Mouse (Mus musculus): ENCODE results near the gene Csf2rb.

DNA sequence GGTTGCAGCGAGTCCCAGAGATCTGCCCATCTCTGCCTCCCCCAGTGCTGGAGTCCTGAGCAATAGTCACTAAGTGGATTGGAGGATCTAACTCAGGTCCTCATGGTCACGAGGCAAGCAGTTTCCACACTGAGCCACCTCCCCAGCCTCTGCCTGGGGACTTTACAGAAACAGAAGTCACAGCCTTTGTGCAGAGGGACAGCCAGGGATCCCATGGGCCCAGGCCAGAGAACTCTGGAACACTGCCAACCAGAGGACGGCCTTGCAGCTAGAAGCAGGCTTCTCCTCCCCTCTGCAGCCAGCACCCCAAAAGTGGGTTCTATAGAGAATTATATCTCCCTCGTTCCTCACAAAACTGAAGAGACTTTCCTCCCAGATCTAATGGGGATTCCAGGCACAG lies 76.4 kb downstream of the Csf2rb start:
- TF ChIP-seq GATA1 (IDR thresholded peaks at IDR 0.05; ENCODE audit: low read length) = no peak
- no peak for TF ChIP-seq TAL1 (IDR thresholded peaks at IDR 0.05; ENCODE audit: low read length)
